Mouse (Mus musculus) hematopoietic stem cell, adult 5-6 weeks (primary cell): ENCODE results near the gene Hist1h3d. TPM values are rescaled to one million over a fixed set of nuclear protein-coding genes. Genes with fewer than 3 reads are reported as not detected.
A peak's percentile ranks its signal among the peaks of the same experiment; 100 is the strongest.
"Not testable (repeated sequence)": the region's sequence is repeated elsewhere in the genome, so short reads cannot be mapped to it uniquely, and the experiment has no call there.

Source experiments
- ATAC-seq, 2 experiments: fragments of 125-278 bp in 1 of 2; replicated peaks in 1 of 2; 2 replicates each; pipeline ENCODE4 v1.8.0; 2016 to 2017; ENCODE audit warnings: inconsistent platforms in 2 of 2, mild to moderate bottlenecking in 2 of 2, moderate number of reproducible peaks in 2 of 2, low read depth in 1 of 2, moderate TSS enrichment in 1 of 2; ENCODE audit not compliant: low FRiP score in 2 of 2, poor library complexity in 2 of 2, severe bottlenecking in 2 of 2, insufficient read depth in 1 of 2, low TSS enrichment in 1 of 2
- total RNA-seq: library from RNA; stranded (forward); fragments of 172-1452, 232-1000 nt; gene quantifications from 2 replicates; pipeline ENCODE4 v1.2.3, GENCODE M21; 2017

The Hist1h3d gene
- total RNA-seq, 1 experiment from 2014 or later: 76.7 TPM

DNA sequence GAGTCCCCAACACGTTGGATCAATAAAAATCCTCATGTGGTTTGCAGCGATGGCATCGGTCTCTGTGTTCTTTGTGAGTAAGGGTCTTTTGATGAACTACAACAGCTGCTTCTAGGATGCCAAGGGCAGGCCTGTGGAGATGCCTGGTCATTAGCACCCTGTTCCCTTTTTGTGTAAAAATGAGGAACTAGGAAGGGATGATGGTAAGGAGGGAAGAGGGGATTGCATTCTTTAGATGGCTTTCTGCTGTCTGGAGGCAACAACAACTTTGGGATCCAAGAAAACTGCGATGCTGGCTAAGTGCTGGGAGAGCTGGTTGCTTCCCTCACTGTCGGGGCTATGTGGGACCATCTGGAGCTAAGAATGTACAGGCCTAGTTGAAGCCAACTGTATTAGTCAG is 37.3 kb upstream of the Hist1h3d start:
- ATAC-seq: no peak

DNA sequence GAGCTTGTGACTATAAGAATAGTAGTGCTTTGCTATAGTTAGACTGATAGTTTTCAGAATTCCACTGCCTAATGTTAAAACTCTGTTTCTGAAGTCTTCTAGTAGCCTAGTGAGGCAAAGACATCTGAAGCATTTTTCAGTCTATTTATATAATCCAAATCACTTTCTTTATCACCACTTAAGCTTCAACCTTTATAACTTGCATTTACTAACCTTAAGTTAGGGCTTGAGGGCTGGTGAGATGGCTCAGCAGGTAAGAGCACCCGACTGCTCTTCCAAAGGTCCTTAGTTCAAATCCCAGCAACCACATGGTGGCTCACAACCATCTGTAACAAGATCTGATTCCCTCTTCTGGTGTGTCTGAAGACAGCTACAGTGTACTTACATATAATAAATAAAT is 35.7 kb upstream of the Hist1h3d start:
- ATAC-seq: not testable (repeated sequence)

DNA sequence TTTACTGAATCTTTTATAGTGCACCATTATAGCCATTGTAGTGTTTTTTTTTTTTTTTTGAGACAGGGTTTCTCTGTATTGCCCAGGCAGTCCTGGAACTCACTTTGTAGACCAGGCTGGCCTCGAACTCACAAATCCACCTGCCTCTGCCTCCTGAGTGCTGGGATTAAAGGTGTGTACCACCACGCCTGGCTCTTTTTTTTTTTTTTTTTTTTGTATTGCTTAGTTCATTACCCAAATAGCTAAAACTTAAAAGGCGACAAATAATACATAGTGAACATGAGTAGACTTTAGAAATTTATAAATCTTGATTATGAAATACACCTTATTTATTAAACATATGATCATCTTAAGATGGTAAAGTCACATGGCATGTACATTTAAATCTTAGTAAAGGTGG is 34.1 kb upstream of the Hist1h3d start:
- ATAC-seq: no peak

DNA sequence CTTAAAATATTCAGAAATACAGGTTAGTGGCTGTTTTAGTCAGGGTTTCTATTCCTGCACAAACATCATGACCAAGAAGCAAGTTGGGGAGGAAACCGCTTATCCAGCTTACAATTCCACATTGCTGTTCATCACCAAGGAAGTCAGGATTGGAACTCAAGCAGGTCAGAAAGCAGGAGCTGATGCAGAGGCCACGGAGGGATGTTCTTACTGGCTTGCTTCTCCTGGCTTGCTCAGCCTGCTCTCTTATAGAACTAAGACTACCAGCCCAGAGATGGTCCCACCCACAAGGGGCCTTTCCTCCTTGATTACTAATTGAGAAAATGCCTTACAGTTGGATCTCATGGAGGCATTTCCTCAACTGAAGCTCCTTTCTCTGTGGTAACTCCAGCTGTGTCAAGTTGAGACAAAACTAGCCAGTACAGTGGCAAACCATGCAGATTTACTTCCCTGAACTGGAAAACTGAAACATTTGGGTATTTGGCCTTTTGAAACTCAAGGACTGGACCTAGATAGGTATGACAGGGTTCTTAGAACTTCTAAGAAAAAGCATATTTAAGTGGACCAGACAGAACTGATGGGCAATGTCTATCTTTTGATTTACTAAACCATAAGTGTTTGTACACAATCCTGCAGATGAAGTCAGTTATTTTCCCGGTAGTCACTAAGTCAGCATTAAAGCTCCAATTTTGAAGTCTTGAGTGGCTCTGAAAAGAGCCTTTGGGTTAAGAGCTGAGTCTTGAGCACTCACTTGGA is 33.2 kb upstream of the Hist1h3d start:
- not testable (repeated sequence) for ATAC-seq

DNA sequence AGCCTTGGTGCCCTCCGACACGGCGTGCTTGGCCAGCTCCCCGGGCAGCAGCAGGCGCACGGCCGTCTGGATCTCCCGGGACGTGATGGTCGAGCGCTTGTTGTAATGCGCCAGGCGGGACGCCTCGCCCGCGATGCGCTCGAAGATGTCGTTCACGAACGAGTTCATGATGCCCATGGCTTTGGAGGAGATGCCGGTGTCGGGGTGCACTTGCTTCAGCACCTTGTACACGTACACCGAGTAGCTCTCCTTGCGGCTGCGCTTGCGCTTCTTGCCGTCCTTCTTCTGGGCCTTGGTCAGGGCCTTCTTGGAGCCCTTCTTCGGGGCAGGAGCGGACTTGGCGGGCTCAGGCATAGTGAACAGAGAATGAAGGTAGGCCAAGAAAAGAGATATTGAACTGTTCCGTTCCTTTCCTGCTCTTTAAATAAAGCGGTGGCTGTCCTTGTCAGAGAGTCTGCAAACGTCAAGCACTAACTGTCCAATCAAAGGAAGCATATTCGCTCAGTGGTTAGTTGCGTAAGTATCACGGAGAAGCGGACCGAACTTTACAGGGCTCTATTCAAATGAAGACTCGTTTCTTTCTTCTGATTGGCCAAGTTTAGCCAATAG is 32.5 kb upstream of the Hist1h3d start, which contains the start of gene Hist1h2bh:
Hist1h2bh (minus strand) TSS at position 394 of the 609 bp plus-strand sequence.
- ATAC-seq: peak; percentile 95 to 97

DNA sequence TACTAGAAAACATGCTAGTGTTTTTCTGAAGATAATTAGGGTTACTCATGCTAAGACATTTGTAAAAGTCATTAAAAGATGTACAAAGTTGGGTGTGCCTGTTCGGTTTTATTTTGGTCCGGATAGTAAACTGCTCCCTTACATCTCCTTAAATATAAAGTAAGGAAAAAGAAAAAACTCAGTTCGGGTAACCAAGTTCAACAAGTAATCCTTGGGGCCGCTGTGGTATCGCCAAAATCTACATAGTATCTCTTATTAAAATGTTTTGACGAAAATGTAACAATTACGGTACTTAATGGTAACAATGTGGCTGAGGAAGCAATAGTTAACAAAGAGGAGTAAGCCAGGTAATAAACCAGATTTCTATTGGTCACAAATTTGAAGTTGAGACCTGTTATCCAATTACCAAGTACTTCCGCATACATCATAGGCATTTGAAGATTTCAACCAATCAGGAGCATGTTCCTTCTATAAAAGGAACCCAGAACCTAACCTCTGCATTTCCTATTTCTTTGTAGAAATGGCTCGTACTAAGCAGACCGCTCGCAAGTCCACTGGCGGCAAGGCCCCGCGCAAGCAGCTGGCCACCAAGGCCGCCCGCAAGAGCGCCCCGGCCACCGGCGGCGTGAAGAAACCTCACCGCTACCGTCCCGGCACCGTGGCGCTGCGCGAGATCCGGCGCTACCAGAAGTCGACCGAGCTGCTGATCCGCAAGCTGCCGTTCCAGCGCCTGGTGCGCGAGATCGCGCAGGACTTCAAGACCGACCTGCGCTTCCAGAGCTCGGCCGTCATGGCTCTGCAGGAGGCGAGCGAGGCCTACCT is 31.4 kb upstream of the Hist1h3d start, which contains the start of gene Hist1h3f:
Hist1h3f (plus strand) TSS at position 88 of the 822 bp plus-strand sequence.
- ATAC-seq: peak; percentile 77 to 86

DNA sequence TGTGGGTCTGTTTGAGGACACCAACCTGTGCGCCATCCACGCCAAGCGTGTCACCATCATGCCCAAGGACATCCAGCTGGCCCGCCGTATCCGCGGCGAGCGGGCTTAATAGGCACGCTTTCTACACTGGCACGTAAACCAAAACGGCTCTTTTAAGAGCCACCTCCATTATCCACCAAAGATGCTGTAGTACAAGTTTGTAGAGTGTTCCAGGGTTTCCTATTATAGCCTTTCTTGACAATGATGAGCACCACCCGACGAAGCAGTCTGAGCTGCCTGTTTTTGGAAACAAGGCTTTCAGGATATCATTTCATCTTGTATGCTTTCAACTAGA is 30.8 kb upstream of the Hist1h3d start:
- ATAC-seq: peak; percentile 13 to 14; a peak in 2 of 4 replicates

DNA sequence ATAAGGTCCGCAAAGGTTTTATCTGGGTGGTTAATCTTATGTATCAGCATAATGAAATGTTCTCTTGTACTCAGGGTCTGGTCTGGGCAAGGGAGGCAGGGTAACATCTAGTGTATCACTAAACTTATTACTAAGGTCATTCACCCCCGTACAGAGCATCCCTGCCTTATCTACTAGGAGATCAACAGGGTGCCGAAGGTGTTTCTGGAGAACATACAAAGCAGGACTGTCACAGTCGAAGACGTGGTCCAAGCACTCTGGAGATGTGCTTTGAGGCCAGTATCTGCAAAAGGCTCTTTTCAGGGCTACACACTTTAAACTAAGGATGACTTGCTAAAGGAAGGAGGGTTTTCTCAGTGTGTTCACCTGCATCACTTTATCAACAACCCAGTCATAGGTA is 28.9 kb upstream of the Hist1h3d start:
- no peak for ATAC-seq

DNA sequence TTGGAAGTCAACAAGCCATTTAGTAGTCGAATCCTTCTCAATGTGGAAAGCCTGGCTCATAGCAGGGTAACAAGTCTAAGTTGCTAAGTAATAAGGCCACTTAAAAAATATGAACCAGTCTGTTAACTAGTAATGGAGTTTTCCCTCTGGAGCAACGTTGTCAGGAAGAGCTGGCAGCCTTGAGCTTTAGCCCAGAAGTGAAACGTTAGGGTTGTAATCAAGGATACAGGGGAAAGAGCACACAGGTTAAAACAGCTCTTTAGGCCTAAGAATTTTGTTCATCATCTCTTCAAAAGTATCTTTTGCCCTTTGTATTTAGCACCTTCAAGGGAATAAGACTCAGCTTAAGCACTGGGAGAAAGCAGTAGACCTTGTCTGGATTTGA is 24.8 kb upstream of the Hist1h3d start:
- no peak for ATAC-seq

DNA sequence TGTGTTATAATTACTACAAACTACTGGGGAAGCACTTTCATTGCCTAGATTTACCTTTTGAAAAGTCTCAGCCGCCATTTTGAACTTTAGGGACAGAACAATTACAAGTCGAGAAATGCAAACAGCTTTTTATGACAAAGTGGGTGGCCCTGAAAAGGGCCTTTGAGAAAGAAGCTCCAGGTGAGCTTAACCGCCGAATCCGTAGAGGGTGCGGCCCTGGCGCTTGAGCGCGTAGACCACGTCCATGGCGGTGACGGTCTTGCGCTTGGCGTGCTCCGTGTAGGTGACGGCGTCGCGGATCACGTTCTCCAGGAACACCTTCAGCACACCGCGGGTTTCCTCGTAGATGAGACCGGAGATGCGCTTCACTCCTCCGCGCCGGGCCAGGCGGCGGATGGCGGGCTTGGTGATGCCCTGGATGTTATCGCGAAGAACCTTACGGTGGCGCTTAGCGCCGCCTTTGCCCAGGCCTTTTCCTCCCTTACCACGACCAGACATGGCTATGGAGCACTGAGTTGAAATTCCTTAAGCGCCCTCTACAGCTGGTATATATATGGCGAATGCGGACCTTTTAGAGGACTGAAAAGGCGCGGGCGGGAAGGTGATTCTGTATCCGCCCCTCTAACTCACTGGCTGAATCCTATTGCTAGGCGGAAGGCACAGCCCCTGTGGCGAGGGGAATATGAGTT is 24.3 kb upstream of the Hist1h3d start, which contains the start of gene Hist1h4f:
Hist1h4f (minus strand) TSS at position 503 of the 689 bp plus-strand sequence.
- peak; percentile 62 to 74 for ATAC-seq

DNA sequence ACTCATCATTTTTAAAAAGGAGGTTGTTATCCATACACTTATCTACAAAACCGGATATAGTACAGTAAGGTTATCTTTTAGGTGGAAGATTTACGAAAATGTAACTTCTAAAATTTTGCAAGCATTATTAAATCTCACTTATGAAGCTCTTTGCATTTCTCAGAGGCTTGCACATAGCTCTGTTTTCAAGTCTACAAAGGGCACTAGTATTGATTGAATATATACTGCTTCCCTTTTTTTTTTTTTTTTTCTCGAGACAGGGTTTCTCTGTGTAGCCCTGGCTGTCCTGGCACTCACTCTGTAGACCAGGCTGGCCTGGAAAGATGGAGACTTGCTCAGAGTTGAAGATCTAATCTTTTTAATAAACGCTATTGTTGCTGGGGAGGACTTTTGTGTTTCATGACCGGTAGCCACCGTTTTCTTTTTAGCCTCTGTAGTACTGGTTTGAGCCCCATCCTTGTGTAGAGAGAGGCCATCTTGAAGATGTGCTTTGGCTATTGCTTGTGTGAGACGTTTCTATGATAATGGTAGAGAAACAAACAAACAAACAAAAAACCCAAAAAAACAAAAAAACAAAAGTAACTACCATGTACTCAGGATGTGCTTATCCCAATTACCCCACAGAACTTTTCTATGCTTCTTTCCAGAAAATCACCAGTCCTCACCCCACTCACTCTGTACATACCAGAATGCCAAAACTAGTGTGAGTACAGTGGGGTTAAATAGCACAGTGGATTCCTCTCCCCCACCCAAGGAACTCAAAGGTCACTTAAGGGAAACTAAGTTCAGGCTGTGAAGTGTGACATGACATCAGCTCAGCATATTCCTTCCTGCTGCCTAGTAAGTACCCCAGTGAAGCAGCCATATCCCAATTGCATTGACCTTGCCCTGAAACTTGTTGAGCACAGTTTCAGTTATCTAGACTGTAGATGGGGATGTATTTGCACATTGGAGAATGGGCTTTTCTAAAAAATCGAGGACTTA is 23.3 kb upstream of the Hist1h3d start:
- ATAC-seq: no peak

DNA sequence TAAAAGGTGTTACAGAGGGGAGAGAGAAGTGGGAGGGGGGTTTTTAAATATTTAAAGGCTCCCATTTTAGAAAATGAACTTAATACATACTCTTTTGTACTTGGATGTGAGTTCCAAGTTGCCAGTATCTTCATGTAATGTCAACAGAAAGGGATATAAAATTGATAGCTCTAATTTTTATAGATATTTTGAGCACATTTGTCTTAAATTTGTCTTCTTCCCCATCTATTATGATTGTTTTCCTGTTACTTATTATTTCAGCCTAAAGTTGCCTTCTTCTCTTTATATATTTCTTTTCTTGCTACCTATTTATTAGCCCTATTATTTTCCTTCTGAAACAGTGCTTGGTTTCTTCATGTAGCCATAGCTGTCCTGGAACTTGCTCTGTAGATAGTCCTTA is 22.6 kb upstream of the Hist1h3d start, which contains the start of gene Hist1h1d:
Hist1h1d (plus strand) TSS at position 301 of the 400 bp plus-strand sequence.
- ATAC-seq: no peak

DNA sequence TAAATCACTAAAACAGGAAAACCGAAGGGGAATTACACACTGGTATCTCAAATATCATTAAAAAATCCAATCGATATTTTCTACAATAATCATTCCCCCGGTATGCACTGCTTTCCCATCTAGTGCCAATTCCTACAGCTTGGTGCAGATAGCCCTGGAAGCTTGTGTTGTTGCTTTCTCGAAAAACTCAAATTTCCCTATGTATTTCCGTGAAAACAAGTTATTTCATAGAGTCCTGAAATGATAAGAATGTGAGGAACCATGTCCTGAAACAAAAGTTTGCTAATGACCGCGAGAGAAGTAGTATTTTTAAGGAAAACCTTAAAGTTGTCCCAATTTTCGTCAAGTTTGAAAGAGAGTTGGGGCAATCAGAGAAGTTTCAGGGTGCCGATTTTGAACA is 21.2 kb upstream of the Hist1h3d start:
- ATAC-seq: no peak

DNA sequence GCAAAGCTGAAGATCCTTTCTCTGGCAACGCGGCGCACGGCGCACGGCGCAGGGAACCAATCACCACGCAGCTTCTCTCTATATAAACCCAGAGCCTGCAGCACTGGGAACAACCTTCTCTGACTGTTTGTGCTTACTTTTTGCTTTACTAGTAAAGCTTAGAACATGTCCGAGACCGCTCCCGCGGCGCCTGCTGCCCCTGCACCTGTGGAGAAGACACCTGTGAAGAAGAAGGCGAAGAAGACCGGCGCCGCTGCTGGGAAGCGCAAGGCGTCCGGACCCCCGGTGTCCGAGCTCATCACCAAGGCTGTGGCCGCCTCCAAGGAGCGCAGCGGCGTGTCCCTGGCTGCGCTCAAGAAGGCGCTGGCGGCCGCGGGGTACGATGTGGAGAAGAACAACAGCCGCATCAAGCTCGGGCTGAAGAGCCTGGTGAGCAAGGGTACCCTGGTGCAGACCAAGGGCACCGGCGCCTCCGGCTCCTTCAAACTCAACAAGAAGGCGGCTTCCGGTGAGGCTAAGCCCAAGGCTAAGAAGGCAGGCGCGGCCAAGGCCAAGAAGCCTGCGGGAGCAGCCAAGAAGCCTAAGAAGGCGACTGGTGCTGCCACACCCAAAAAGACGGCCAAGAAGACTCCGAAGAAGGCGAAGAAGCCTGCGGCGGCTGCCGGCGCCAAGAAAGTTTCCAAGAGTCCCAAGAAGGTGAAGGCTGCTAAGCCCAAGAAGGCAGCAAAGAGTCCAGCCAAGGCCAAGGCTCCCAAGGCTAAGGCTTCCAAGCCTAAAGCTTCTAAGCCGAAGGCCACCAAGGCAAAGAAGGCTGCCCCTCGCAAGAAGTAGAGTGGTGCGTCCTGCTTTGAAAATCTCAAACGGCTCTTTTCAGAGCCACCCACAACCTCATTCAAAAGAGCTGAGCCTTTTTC is 20.4 kb upstream of the Hist1h3d start:
- peak; percentile 51 to 63 for ATAC-seq

DNA sequence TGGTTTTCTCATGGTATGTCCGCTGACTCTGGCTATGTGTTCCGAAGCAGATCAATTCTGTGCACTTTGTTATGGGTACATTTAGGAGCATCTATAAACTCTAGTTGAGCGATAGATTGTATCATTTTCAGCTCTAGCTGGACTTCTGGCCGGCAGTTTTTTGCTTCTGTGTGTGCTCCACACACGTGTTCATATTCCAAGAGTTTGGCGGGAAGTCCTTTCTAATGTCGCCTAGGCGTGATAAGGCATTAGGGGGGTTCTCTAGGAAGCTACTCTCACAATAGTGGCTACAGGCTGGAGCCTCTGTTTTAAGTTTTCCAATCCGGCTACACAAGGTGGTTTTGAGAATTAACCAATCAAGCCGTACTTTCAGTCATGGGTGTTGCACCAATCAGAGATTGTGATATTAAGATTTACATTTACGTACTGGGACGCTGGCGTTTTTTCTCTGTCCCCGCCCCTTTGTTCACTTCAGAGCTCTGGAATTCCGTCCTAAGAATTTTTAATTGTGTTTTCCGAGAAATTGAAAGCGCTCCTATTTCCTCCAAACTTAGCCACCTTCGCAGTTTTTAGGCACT is 19.6 kb upstream of the Hist1h3d start:
- peak; percentile 51 to 56 for ATAC-seq
